Mouse (Mus musculus) hindbrain, embryonic 12.5 days (tissue): ENCODE measurements around the gene Eif2d. TPM values are rescaled to one million over a fixed set of nuclear protein-coding genes. Genes with fewer than 3 reads are reported as not detected.
A peak's percentile ranks its signal among the peaks of the same experiment; 100 is the strongest.
"Not testable (repeated sequence)": the region's sequence is repeated elsewhere in the genome, so short reads cannot be mapped to it uniquely, and the experiment has no call there.

Experiments used
- ATAC-seq: fragments of 200-750 bp; cut with Nextera tagmentation; 2 replicates; pipeline ENCODE4 v1.8.0; 2017; ENCODE audit warnings: moderate TSS enrichment; ENCODE audit not compliant: low FRiP score
- H3K27ac ChIP-seq: fragments of 300-500 bp; sonication (generic); 2 replicates; pipeline ENCODE4 v1.5.1; 2016; ENCODE audit warnings: mild to moderate bottlenecking
- H3K27me3 ChIP-seq: fragments of 300-500 bp; sonication (generic); 2 replicates; pipeline ENCODE4 v1.6.1; 2016; ENCODE audit warnings: mild to moderate bottlenecking
- H3K36me3 ChIP-seq: fragments of 300-500 bp; sonication (generic); 2 replicates; pipeline ENCODE4 v1.6.1; 2016; ENCODE audit warnings: mild to moderate bottlenecking
- H3K4me1 ChIP-seq: fragments of 300-500 bp; sonication (generic); 2 replicates; pipeline ENCODE4 v1.6.1; 2016
- H3K4me2 ChIP-seq: fragments of 300-500 bp; sonication (generic); replicated peaks from 2 replicates; pipeline ENCODE4 v1.6.1; 2016; ENCODE audit warnings: mild to moderate bottlenecking
- H3K4me3 ChIP-seq: fragments of 300-500 bp; sonication (generic); 2 replicates; pipeline ENCODE4 v1.5.1; 2016; ENCODE audit warnings: mild to moderate bottlenecking
- H3K9ac ChIP-seq: fragments of 300-500 bp; sonication (generic); 2 replicates; pipeline ENCODE4 v1.6.1; 2016; ENCODE audit warnings: mild to moderate bottlenecking, moderate library complexity
- H3K9me3 ChIP-seq: fragments of 300-500 bp; sonication (generic); replicated peaks from 2 replicates; pipeline ENCODE4 v1.6.1; 2016; ENCODE audit warnings: mild to moderate bottlenecking
- WGBS: fragments of 180-500 bp; shearing (Covaris S2); methylation state at CpG from one replicate; pipeline ENCODE4 v1.1.7; 2016; 5-methylcytosine and 5-hydroxymethylcytosine counted together
- polyA plus RNA-seq: library from polyadenylated mRNA; unstranded; fragments of >200 nt; fragmentation: Nextera tagmentation; extraction: Ambion mirVana; gene quantifications from 2 replicates; pipeline ENCODE4 v1.2.1, GENCODE M21; 2016

The Eif2d gene
- polyA plus RNA-seq, 1 experiment from 2014 or later: 53.1 TPM

- Histone ChIP-seq H3K27me3 (no peaks in the 10 kb centered on the region), H3K27ac (no peak overlapping the region), H3K4me1 (0 out of 2 replicates have a peak, but pooled peaks cover 2% of the 10 kb centered on the region), H3K9ac (no peak overlapping the region), H3K4me2 (no peak overlapping the region), H3K36me3 (peaks cover 39% of the 10 kb centered on the region), H3K9me3 (no peaks in the 10 kb centered on the region), H3K4me3 (no peak overlapping the region)
- no peak for ATAC-seq
- WGBS: 80% methylated on average over 11 of the region's 11 CpGs
These were observed 26.8 kb upstream of the Eif2d start for GRCm38 (mm10) chr1:131125987-131126744.

DNA sequence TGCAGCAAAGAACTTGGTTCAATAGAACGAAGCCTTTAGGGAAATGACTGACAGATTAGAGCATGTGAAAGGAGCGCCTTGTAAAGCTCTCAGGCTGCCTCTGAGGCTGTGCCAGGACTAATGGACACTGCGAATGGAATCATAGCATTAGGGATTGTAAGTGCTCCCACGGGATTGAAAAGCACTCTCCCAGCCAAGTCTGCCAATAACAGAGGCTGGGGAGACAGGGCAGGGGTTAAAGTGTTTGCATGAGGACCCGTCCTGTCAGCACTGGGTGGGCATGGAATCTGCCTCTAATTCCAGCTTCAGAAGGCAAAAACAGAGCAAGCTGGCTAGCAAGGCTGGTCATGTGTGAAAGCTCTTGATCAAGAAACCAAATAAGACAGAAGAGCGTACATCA lies 18.8 kb upstream of the Eif2d start:
- Histone ChIP-seq H3K4me2 (0 out of 2 replicates have a peak overlapping the region, but pooled peaks have one; percentile 3), H3K27ac (peak overlapping the region; percentile 56)
- no peak for ATAC-seq

GRCm38 (mm10) chr1:131134942-131135522 lies 17.9 kb upstream of the Eif2d start:
- no peaks in the 10 kb centered on the region for H3K9me3 ChIP-seq
- H3K4me1 ChIP-seq: peaks cover 33% of the 10 kb centered on the region
- peaks cover 9% of the 10 kb centered on the region for H3K36me3 ChIP-seq
- no peak for ATAC-seq
- peak overlapping the region; percentile 13; the same call in 1 of the 2 replicates for H3K4me2 ChIP-seq
- no peak overlapping the region for H3K9ac ChIP-seq
- no peak overlapping the region for H3K4me3 ChIP-seq
- no peak overlapping the region for H3K27ac ChIP-seq
- 70% methylated on average over 8 of the region's 8 CpGs for WGBS
- no peaks in the 10 kb centered on the region for H3K27me3 ChIP-seq

More for the DNA sequence above, 18.8 kb upstream of the Eif2d start:
- Histone ChIP-seq H3K27me3 (no peaks in the 10 kb centered on the region), H3K4me3 (no peak overlapping the region), H3K9ac (no peak overlapping the region), H3K9me3 (no peaks in the 10 kb centered on the region), H3K36me3 (peaks cover 17% of the 10 kb centered on the region), H3K4me1 (peaks cover 33% of the 10 kb centered on the region)
- 53% methylated on average over 6 of the region's 6 CpGs for WGBS

GRCm38 (mm10) chr1:131135960-131136629 lies 16.9 kb upstream of the Eif2d start:
- 85% methylated on average over 10 of the region's 10 CpGs for WGBS
- Histone ChIP-seq H3K9ac (no peak overlapping the region), H3K27ac (no peak overlapping the region), H3K4me1 (peaks cover 33% of the 10 kb centered on the region), H3K27me3 (no peaks in the 10 kb centered on the region), H3K4me2 (peak overlapping the region; percentile 61), H3K36me3 (0 out of 2 replicates have a peak, but pooled peaks cover 3% of the 10 kb centered on the region), H3K9me3 (no peaks in the 10 kb centered on the region), H3K4me3 (no peak overlapping the region)
- no peak for ATAC-seq

- ATAC-seq: no peak
- Histone ChIP-seq H3K27me3 (no peaks in the 10 kb centered on the region), H3K27ac (no peak overlapping the region; the same call in 1 of the 2 replicates), H3K4me3 (peak overlapping the region; percentile 88), H3K4me1 (peaks cover 33% of the 10 kb centered on the region), H3K36me3 (0 out of 2 replicates have a peak, but pooled peaks cover 3% of the 10 kb centered on the region), H3K9ac (peak overlapping the region; percentile 47), H3K9me3 (no peaks in the 10 kb centered on the region), H3K4me2 (peak overlapping the region; percentile 61)
- 15% methylated on average over 5 of the region's 5 CpGs for WGBS
These were observed 15.9 kb upstream of the Eif2d start for GRCm38 (mm10) chr1:131137111-131137510.

- peak overlapping the region; percentile 93 for H3K27ac ChIP-seq
- H3K4me2 ChIP-seq: peak overlapping the region; percentile 61
- no peaks in the 10 kb centered on the region for H3K27me3 ChIP-seq
- H3K4me3 ChIP-seq: peak overlapping the region; percentile 88
- ATAC-seq: peak; percentile 91
- peaks cover 33% of the 10 kb centered on the region for H3K4me1 ChIP-seq
- peak overlapping the region; percentile 76 for H3K9ac ChIP-seq
- H3K9me3 ChIP-seq: no peaks in the 10 kb centered on the region
- 0 out of 2 replicates have a peak, but pooled peaks cover 3% of the 10 kb centered on the region for H3K36me3 ChIP-seq
- whole genome bisulfite sequencing: 0% methylated on average over 36 of the region's 36 CpGs
These were observed 15.3 kb upstream of the Eif2d start for GRCm38 (mm10) chr1:131137717-131138118.

- ATAC-seq: peak; percentile 97
- peak within 1 kb of the TSS; percentile 61 for H3K4me2 ChIP-seq
- no peaks in the 10 kb centered on the region for H3K9me3 ChIP-seq
- H3K4me1 ChIP-seq: peaks cover 33% of the 10 kb centered on the region
- H3K27me3 ChIP-seq: no peaks in the 10 kb centered on the region
- H3K36me3 ChIP-seq: no peaks in the 10 kb centered on the region
- WGBS: 6% methylated on average over 49 of the region's 49 CpGs
- peak within 1 kb of the TSS; percentile 93 for H3K27ac ChIP-seq
- peak within 1 kb of the TSS; percentile 76 for H3K9ac ChIP-seq
- peak within 1 kb of the TSS; percentile 88 for H3K4me3 ChIP-seq
These were observed 14.6 kb upstream of the Eif2d start, which contains the start of gene Dyrk3 for GRCm38 (mm10) chr1:131138191-131139016. Gene Dyrk3 (minus strand): TSS chr1:131138340.

GRCm38 (mm10) chr1:131139102-131140095 lies 13.6 kb upstream of the Eif2d start:
- no peaks in the 10 kb centered on the region for H3K36me3 ChIP-seq
- no peaks in the 10 kb centered on the region for H3K27me3 ChIP-seq
- no peaks in the 10 kb centered on the region for H3K9me3 ChIP-seq
- no peak overlapping the region for H3K9ac ChIP-seq
- peak overlapping the region; percentile 61 for H3K4me2 ChIP-seq
- 0 out of 2 replicates have a peak overlapping the region, but pooled peaks have one; percentile 93 for H3K27ac ChIP-seq
- WGBS: 78% methylated on average over 11 of the region's 11 CpGs
- no peak for ATAC-seq
- H3K4me1 ChIP-seq: peaks cover 28% of the 10 kb centered on the region
- H3K4me3 ChIP-seq: peak overlapping the region; percentile 88; the same call in 1 of the 2 replicates

DNA sequence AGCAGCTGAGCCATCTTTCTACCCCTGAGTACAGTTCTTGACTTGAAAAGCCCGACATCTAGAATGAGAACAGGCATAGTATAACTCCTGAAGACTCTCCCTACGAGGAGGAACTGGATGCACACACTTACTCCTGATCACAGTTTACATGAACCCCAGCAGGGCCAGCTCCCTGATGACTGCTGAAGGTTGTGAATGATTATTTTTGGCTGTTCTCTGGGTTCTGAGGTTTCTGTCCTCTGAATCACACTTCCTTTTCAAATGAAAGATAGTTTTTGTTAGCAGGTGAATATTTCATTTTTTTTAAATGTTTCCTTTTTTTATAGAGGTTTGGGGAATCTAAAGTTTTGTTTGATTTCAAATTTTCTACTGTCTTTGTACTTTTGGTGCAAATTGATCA lies 11.5 kb upstream of the Eif2d start:
- no peaks in the 10 kb centered on the region for H3K9me3 ChIP-seq
- no peak overlapping the region for H3K4me2 ChIP-seq
- peaks cover 14% of the 10 kb centered on the region; the same call in 1 of the 2 replicates for H3K4me1 ChIP-seq
- no peak overlapping the region for H3K4me3 ChIP-seq
- H3K9ac ChIP-seq: no peak overlapping the region
- H3K27me3 ChIP-seq: no peaks in the 10 kb centered on the region
- ATAC-seq: no peak
- 66% methylated on average over 2 of the region's 2 CpGs for WGBS
- H3K27ac ChIP-seq: no peak overlapping the region
- H3K36me3 ChIP-seq: no peaks in the 10 kb centered on the region

DNA sequence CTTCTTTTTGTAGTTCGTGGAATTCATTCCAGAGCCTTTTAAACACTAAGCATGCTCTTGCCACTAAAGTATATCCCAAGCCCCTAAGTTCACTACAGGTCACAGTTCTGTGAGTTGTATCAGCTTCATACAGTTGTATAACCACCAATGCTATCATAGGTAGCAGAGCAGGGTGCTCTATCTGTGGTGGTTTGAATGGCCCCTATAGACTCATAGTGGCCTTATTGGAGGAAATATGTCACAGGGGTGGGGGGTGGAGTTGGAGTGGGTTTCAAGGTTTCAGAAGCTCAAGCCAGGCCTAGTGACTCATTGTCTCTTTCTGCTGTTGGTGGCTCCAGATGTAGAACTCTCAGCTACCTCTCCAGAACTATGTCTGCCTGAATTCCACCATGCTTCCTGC lies 10.5 kb upstream of the Eif2d start:
- no peaks in the 10 kb centered on the region for H3K9me3 ChIP-seq
- H3K36me3 ChIP-seq: no peaks in the 10 kb centered on the region
- H3K4me3 ChIP-seq: no peak overlapping the region
- H3K4me1 ChIP-seq: 0 out of 2 replicates have a peak, but pooled peaks cover 7% of the 10 kb centered on the region
- ATAC-seq: no peak
- no peak overlapping the region for H3K4me2 ChIP-seq
- no peaks in the 10 kb centered on the region for H3K27me3 ChIP-seq
- no peak overlapping the region for H3K9ac ChIP-seq
- WGBS: 78% methylated on average over 1 of the region's 1 CpGs
- H3K27ac ChIP-seq: no peak overlapping the region

- not testable (repeated sequence) for ATAC-seq, H3K4me2 ChIP-seq, H3K9ac ChIP-seq, H3K27me3 ChIP-seq, H3K4me3 ChIP-seq, H3K27ac ChIP-seq, H3K9me3 ChIP-seq, H3K4me1 ChIP-seq, H3K36me3 ChIP-seq
- 88% methylated on average over 3 of the region's 3 CpGs for WGBS
These were observed 7.8 kb upstream of the Eif2d start for GRCm38 (mm10) chr1:131145222-131145621.
